ENCODE assay signal across 16 mouse cellular contexts in the genomic region with DNA sequence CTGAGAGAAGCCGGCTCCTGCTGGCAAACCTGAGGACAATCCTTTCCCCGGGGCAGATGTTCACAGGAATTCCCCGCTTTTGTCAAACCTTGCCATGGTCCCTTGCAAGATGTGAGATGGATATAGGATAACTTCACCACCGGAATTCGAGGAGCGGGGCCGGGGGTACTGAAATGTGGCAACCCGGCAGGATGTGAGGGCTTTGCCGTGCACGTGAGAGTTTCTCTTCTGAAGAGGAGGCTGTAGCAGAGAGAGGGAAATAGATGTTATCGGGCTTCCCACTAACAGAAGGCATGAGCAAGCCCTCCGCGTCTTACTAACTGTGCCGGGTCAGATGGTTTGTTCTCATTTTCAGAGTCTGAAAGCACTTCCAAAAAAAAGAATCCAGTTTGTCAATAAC. TPM values are rescaled to one million over a fixed set of nuclear protein-coding genes. Genes with fewer than 3 reads are reported as not detected.
DNase-seq lines count a peak whose midpoint lies in the region; ATAC-seq and TF ChIP-seq lines count a peak whose summit lies in the region.
"Had no signal": no experiment of that assay in that cellular context is flagged by ENCODE, and none has a peak within 500 bp of the region (broad histone marks: within the 10 kb centered on the region; RNA-seq: fewer than 3 reads in every experiment).

No protein-coding gene starts in this region.

- no peak for DNase-seq in kidney, postnatal 10 days
- peak; percentile 76 for DNase-seq in naive thymus-derived CD4-positive, alpha-beta T cell, adult 2 months (ENCODE audit: low read depth)
- DNase-seq in thymus, postnatal 4 days = peak; percentile 52
- no peak for DNase-seq in forebrain, embryonic 14.5 days (ENCODE audit: low spot score)
- DNase-seq in kidney, adult 2 months = no peak
- DNase-seq: cerebellum, postnatal 10 days; gastrocnemius, postnatal 14 days; lung, embryonic 14.5 days had no signal

- no peaks in the 10 kb centered on the region for H3K36me3 ChIP-seq in kidney, embryonic 15.5 days
- H3K36me3 ChIP-seq in forebrain, embryonic 14.5 days (ENCODE audit: control insufficient read depth, insufficient read depth, low read length) = no peaks in the 10 kb centered on the region
- H3K36me3 ChIP-seq in kidney, adult 2 months (ENCODE audit: control insufficient read depth, insufficient read depth, low read length) = no peaks in the 10 kb centered on the region
- no peaks in the 10 kb centered on the region for H3K36me3 ChIP-seq in forebrain, embryonic 12.5 days (replicated peaks)
- H3K36me3 ChIP-seq: hindbrain, embryonic 15.5 days; limb, embryonic 13.5 days had no signal

- H3K9me3 ChIP-seq in kidney, embryonic 15.5 days (replicated peaks) = no peaks in the 10 kb centered on the region
- H3K9me3 ChIP-seq in forebrain, embryonic 14.5 days (replicated peaks; ENCODE audit: control insufficient read depth, low read length) = no peaks in the 10 kb centered on the region
- H3K9me3 ChIP-seq in forebrain, embryonic 12.5 days = no peaks in the 10 kb centered on the region
- H3K9me3 ChIP-seq: hindbrain, embryonic 15.5 days; limb, embryonic 13.5 days; megakaryocyte, embryonic 14.5 days had no signal

- ATAC-seq in kidney, embryonic 15.5 days (replicated peaks; ENCODE audit: low FRiP score) = no peak
- peak; percentile 45; the same call in 1 of the 2 replicates for ATAC-seq in granulocyte monocyte progenitor cell, adult 5-6 weeks (replicated peaks; ENCODE audit: poor library complexity, severe bottlenecking)
- no peak for ATAC-seq in forebrain, embryonic 14.5 days
- ATAC-seq in forebrain, embryonic 12.5 days (ENCODE audit: low FRiP score) = no peak

- WGBS in kidney, embryonic 15.5 days = 72% methylated on average over 14 of the region's 14 CpGs
- WGBS in forebrain, embryonic 14.5 days = 87% methylated on average over 14 of the region's 14 CpGs
- 77% methylated on average over 14 of the region's 14 CpGs for WGBS in kidney, adult 2 months
- 87% methylated on average over 14 of the region's 14 CpGs for WGBS in forebrain, embryonic 12.5 days

- H3K4me3 ChIP-seq in kidney, embryonic 15.5 days (replicated peaks) = no peak overlapping the region
- no peak overlapping the region for H3K4me3 ChIP-seq in forebrain, embryonic 14.5 days (ENCODE audit: low read depth, low read length)
- no peak overlapping the region for H3K4me3 ChIP-seq in kidney, adult 2 months (ENCODE audit: insufficient read depth, low read depth, low read length)
- no peak overlapping the region for H3K4me3 ChIP-seq in forebrain, embryonic 12.5 days (replicated peaks)
- H3K4me3 ChIP-seq: hindbrain, embryonic 15.5 days; layer of hippocampus, adult 2 months; limb, embryonic 13.5 days; megakaryocyte, embryonic 14.5 days had no signal

- peaks cover 7% of the 10 kb centered on the region; the same call in 1 of the 2 replicates for H3K27me3 ChIP-seq in kidney, embryonic 15.5 days
- H3K27me3 ChIP-seq in forebrain, embryonic 14.5 days (replicated peaks; ENCODE audit: control insufficient read depth, insufficient read depth, low read length) = no peaks in the 10 kb centered on the region
- H3K27me3 ChIP-seq in kidney, adult 2 months (replicated peaks; ENCODE audit: control insufficient read depth, insufficient read depth, low read length) = no peaks in the 10 kb centered on the region
- H3K27me3 ChIP-seq in forebrain, embryonic 12.5 days = peaks cover 18% of the 10 kb centered on the region
- H3K27me3 ChIP-seq: hindbrain, embryonic 15.5 days had no signal

- TF ChIP-seq CTCF in kidney, adult 2 months (conservative IDR thresholded peaks at IDR 0.05; ENCODE audit: insufficient read depth, insufficient read length, low read depth, low read length) = no peak

- no peak for TF ChIP-seq POLR2A in kidney, adult 2 months (IDR thresholded peaks at IDR 0.05; ENCODE audit: low read depth, low read length)

- no peak overlapping the region for H3K9ac ChIP-seq in kidney, embryonic 15.5 days
- H3K9ac ChIP-seq in forebrain, embryonic 14.5 days (ENCODE audit: low read length) = no peak overlapping the region
- no peak overlapping the region for H3K9ac ChIP-seq in forebrain, embryonic 12.5 days
- H3K9ac ChIP-seq: hindbrain, embryonic 15.5 days; limb, embryonic 13.5 days; lung, embryonic 14.5 days had no signal

- peak overlapping the region; percentile 12; the same call in 1 of the 2 replicates for H3K4me2 ChIP-seq in kidney, embryonic 15.5 days
- no peak overlapping the region for H3K4me2 ChIP-seq in forebrain, embryonic 14.5 days (ENCODE audit: low read length)
- no peak overlapping the region for H3K4me2 ChIP-seq in forebrain, embryonic 12.5 days
- H3K4me2 ChIP-seq: heart, embryonic 11.5 days; hindbrain, embryonic 15.5 days; limb, embryonic 13.5 days; lung, embryonic 14.5 days had no signal

- no peak overlapping the region for H3K27ac ChIP-seq in kidney, embryonic 15.5 days
- H3K27ac ChIP-seq in forebrain, embryonic 14.5 days (ENCODE audit: low read depth, low read length) = no peak overlapping the region
- H3K27ac ChIP-seq in kidney, adult 2 months (ENCODE audit: insufficient read depth, low read depth, low read length) = no peak overlapping the region
- no peak overlapping the region for H3K27ac ChIP-seq in forebrain, embryonic 12.5 days
- H3K27ac ChIP-seq: hindbrain, embryonic 15.5 days; layer of hippocampus, adult 2 months; limb, embryonic 13.5 days had no signal

- peaks cover 20% of the 10 kb centered on the region for H3K4me1 ChIP-seq in kidney, embryonic 15.5 days
- H3K4me1 ChIP-seq in forebrain, embryonic 14.5 days (ENCODE audit: control insufficient read depth, insufficient read depth, low read length) = no peaks in the 10 kb centered on the region
- H3K4me1 ChIP-seq in kidney, adult 2 months (ENCODE audit: control insufficient read depth, insufficient read depth, low read length) = no peaks in the 10 kb centered on the region
- H3K4me1 ChIP-seq in forebrain, embryonic 12.5 days = peaks cover 5% of the 10 kb centered on the region; the same call in 1 of the 2 replicates

RNA-seq across cellular contexts. Expression of gene Zfp281, which starts 45.3 kb away (rescaled TPM):
- polyA plus RNA-seq in kidney, embryonic 15.5 days (2015; fragmentation: Nextera tagmentation; extraction: Ambion mirVana) = 23.0 and 23.1 TPM in 2 replicates
- 10.9 and 14.1 TPM in 2 replicates for total RNA-seq in granulocyte monocyte progenitor cell, adult 5-6 weeks (2014; fragmentation: Nextera tagmentation)
- total RNA-seq in granulocyte monocyte progenitor cell, adult 5-6 weeks (2017) = 23.1 and 25.1 TPM in 2 replicates
- polyA plus RNA-seq in forebrain, embryonic 14.5 days (2014; fragmentation: Nextera tagmentation; extraction: Ambion mirVana) = 26.7 and 28.4 TPM in 2 replicates
- 1.8 and 2.3 TPM in 2 replicates for polyA plus RNA-seq in kidney, adult 2 months (2012; rRNA removed)
- polyA plus RNA-seq in forebrain, embryonic 12.5 days (2016; fragmentation: Nextera tagmentation; extraction: Ambion mirVana) = 33.5 and 34.9 TPM in 2 replicates

Comparison
In these comparisons a context has a peak if more than half of its experiments do, and no peak if none do; other contexts are left out.
1. DNase-seq: peak in naive thymus-derived CD4-positive, alpha-beta T cell, adult 2 months (single experiment) and thymus, postnatal 4 days (single experiment); none in kidney, postnatal 10 days (single experiment), forebrain, embryonic 14.5 days (single experiment) and kidney, adult 2 months (single experiment).